Mouse (Mus musculus): ENCODE measurements at regions not wholly inside any gene's neighbourhood (a gene's known extent, or its start where the extent isn't known, plus 50 kb on each side); places are given as distances from the start of the nearest gene placed in this dataset.

- no peak for ATAC-seq (ENCODE audit: insufficient number of reproducible peaks, low FRiP score, low TSS enrichment, low read depth)
- Histone ChIP-seq H3K4me3 (replicated peaks) (no peak overlapping the region), H3K9ac (no peak overlapping the region), H3K27ac (replicated peaks) (no peak overlapping the region), H3K4me1 (no peaks in the 10 kb centered on the region), H3K36me3 (no peaks in the 10 kb centered on the region), H3K9me3 (replicated peaks) (no peaks in the 10 kb centered on the region), H3K4me2 (replicated peaks) (no peak overlapping the region), H3K27me3 (no peaks in the 10 kb centered on the region)
- WGBS, result 63% methylated on average over 1 of the region's 1 CpGs
Measured at GRCm38 (mm10) chr15:7005142-7005541, 85.3 kb upstream of the Lifr start.

GRCm38 (mm10) chr15:7006271-7006670 is 84.1 kb upstream of the Lifr start:
- 69% methylated on average over 2 of the region's 2 CpGs for WGBS
- H3K9me3 ChIP-seq (replicated peaks), result no peaks in the 10 kb centered on the region
- ATAC-seq (ENCODE audit: insufficient number of reproducible peaks, low FRiP score, low TSS enrichment, low read depth), result no peak
- no peak overlapping the region for H3K27ac ChIP-seq (replicated peaks)
- H3K27me3 ChIP-seq, result no peaks in the 10 kb centered on the region
- H3K9ac ChIP-seq, result no peak overlapping the region
- H3K4me1 ChIP-seq, result no peaks in the 10 kb centered on the region
- H3K4me2 ChIP-seq (replicated peaks), result no peak overlapping the region
- no peaks in the 10 kb centered on the region for H3K36me3 ChIP-seq
- no peak overlapping the region for H3K4me3 ChIP-seq (replicated peaks)

- no peaks in the 10 kb centered on the region for H3K9me3 ChIP-seq (replicated peaks)
- H3K4me3 ChIP-seq (replicated peaks), result no peak overlapping the region
- H3K27me3 ChIP-seq, result no peaks in the 10 kb centered on the region
- no peak overlapping the region for H3K4me2 ChIP-seq (replicated peaks)
- H3K9ac ChIP-seq, result no peak overlapping the region
- no peaks in the 10 kb centered on the region for H3K4me1 ChIP-seq
- H3K27ac ChIP-seq (replicated peaks), result no peak overlapping the region
- WGBS, result 50% methylated on average over 7 of the region's 7 CpGs
- no peaks in the 10 kb centered on the region for H3K36me3 ChIP-seq
- no peak for ATAC-seq (ENCODE audit: insufficient number of reproducible peaks, low FRiP score, low TSS enrichment, low read depth)
Measured at GRCm38 (mm10) chr15:7008725-7009380, 81.6 kb upstream of the Lifr start.

- Histone ChIP-seq H3K27me3 (no peaks in the 10 kb centered on the region), H3K27ac (replicated peaks) (no peak overlapping the region), H3K9ac (no peak overlapping the region), H3K9me3 (replicated peaks) (no peaks in the 10 kb centered on the region), H3K4me2 (replicated peaks) (no peak overlapping the region), H3K36me3 (no peaks in the 10 kb centered on the region), H3K4me3 (replicated peaks) (no peak overlapping the region), H3K4me1 (no peaks in the 10 kb centered on the region)
- 79% methylated on average over 4 of the region's 4 CpGs for WGBS
- ATAC-seq (ENCODE audit: insufficient number of reproducible peaks, low FRiP score, low TSS enrichment, low read depth), result no peak
Measured at GRCm38 (mm10) chr15:7010966-7011695, 79.3 kb upstream of the Lifr start.

GRCm38 (mm10) chr15:7011696-7012070 is 78.7 kb upstream of the Lifr start:
- H3K4me1 ChIP-seq, result no peaks in the 10 kb centered on the region
- H3K27ac ChIP-seq (replicated peaks), result no peak overlapping the region
- no peaks in the 10 kb centered on the region for H3K27me3 ChIP-seq
- no peaks in the 10 kb centered on the region for H3K36me3 ChIP-seq
- H3K4me3 ChIP-seq (replicated peaks), result no peak overlapping the region
- 73% methylated on average over 2 of the region's 2 CpGs for WGBS
- H3K4me2 ChIP-seq (replicated peaks), result no peak overlapping the region
- H3K9me3 ChIP-seq (replicated peaks), result no peaks in the 10 kb centered on the region
- no peak overlapping the region for H3K9ac ChIP-seq
- ATAC-seq (ENCODE audit: insufficient number of reproducible peaks, low FRiP score, low TSS enrichment, low read depth), result no peak

GRCm38 (mm10) chr15:7012446-7012845 is 78.0 kb upstream of the Lifr start:
- 85% methylated on average over 6 of the region's 6 CpGs for WGBS
- no peak overlapping the region for H3K27ac ChIP-seq (replicated peaks)
- H3K4me3 ChIP-seq (replicated peaks), result no peak overlapping the region
- ATAC-seq (ENCODE audit: insufficient number of reproducible peaks, low FRiP score, low TSS enrichment, low read depth), result no peak
- no peaks in the 10 kb centered on the region for H3K36me3 ChIP-seq
- H3K4me2 ChIP-seq (replicated peaks), result no peak overlapping the region
- no peaks in the 10 kb centered on the region for H3K4me1 ChIP-seq
- H3K27me3 ChIP-seq, result no peaks in the 10 kb centered on the region
- H3K9ac ChIP-seq, result no peak overlapping the region
- H3K9me3 ChIP-seq (replicated peaks), result no peaks in the 10 kb centered on the region

- no peaks in the 10 kb centered on the region for H3K4me1 ChIP-seq
- no peak overlapping the region for H3K9ac ChIP-seq
- no peaks in the 10 kb centered on the region for H3K27me3 ChIP-seq
- H3K4me2 ChIP-seq (replicated peaks), result no peak overlapping the region
- no peak overlapping the region for H3K27ac ChIP-seq (replicated peaks)
- no peaks in the 10 kb centered on the region for H3K36me3 ChIP-seq
- ATAC-seq (ENCODE audit: insufficient number of reproducible peaks, low FRiP score, low TSS enrichment, low read depth), result no peak
- WGBS, result 67% methylated on average over 5 of the region's 5 CpGs
- H3K4me3 ChIP-seq (replicated peaks), result no peak overlapping the region
- H3K9me3 ChIP-seq (replicated peaks), result no peaks in the 10 kb centered on the region
Measured at GRCm38 (mm10) chr15:7013047-7013446, 77.4 kb upstream of the Lifr start.

- no peak overlapping the region for H3K27ac ChIP-seq (replicated peaks)
- H3K9ac ChIP-seq, result no peak overlapping the region
- no peaks in the 10 kb centered on the region for H3K4me1 ChIP-seq
- no peaks in the 10 kb centered on the region for H3K9me3 ChIP-seq (replicated peaks)
- no peak overlapping the region for H3K4me2 ChIP-seq (replicated peaks)
- no peak for ATAC-seq (ENCODE audit: insufficient number of reproducible peaks, low FRiP score, low TSS enrichment, low read depth)
- H3K27me3 ChIP-seq, result no peaks in the 10 kb centered on the region
- H3K36me3 ChIP-seq, result no peaks in the 10 kb centered on the region
- no peak overlapping the region for H3K4me3 ChIP-seq (replicated peaks)
- WGBS, result 77% methylated on average over 2 of the region's 2 CpGs
Measured at GRCm38 (mm10) chr15:7014984-7015383, 75.4 kb upstream of the Lifr start.

GRCm38 (mm10) chr15:7016018-7016417 is 74.4 kb upstream of the Lifr start:
- no peak for ATAC-seq (ENCODE audit: insufficient number of reproducible peaks, low FRiP score, low TSS enrichment, low read depth)
- WGBS, result 55% methylated on average over 3 of the region's 3 CpGs

GRCm38 (mm10) chr15:7017281-7017845 is 73.1 kb upstream of the Lifr start:
- WGBS, result 67% methylated on average over 6 of the region's 6 CpGs
- Histone ChIP-seq H3K27me3 (no peaks in the 10 kb centered on the region), H3K4me2 (replicated peaks) (no peak overlapping the region), H3K4me1 (no peaks in the 10 kb centered on the region), H3K36me3 (no peaks in the 10 kb centered on the region), H3K27ac (replicated peaks) (no peak overlapping the region), H3K9me3 (replicated peaks) (no peaks in the 10 kb centered on the region), H3K4me3 (replicated peaks) (no peak overlapping the region), H3K9ac (no peak overlapping the region)
- ATAC-seq (ENCODE audit: insufficient number of reproducible peaks, low FRiP score, low TSS enrichment, low read depth), result no peak

More at GRCm38 (mm10) chr15:7016018-7016417, 74.4 kb upstream of the Lifr start:
- Histone ChIP-seq H3K9ac (no peak overlapping the region), H3K27me3 (no peaks in the 10 kb centered on the region), H3K36me3 (no peaks in the 10 kb centered on the region), H3K4me3 (replicated peaks) (no peak overlapping the region), H3K9me3 (replicated peaks) (no peaks in the 10 kb centered on the region), H3K27ac (replicated peaks) (no peak overlapping the region), H3K4me2 (replicated peaks) (no peak overlapping the region), H3K4me1 (no peaks in the 10 kb centered on the region)

- no peak overlapping the region for H3K9ac ChIP-seq
- no peaks in the 10 kb centered on the region for H3K9me3 ChIP-seq (replicated peaks)
- H3K27ac ChIP-seq (replicated peaks), result no peak overlapping the region
- H3K36me3 ChIP-seq, result no peaks in the 10 kb centered on the region
- no peak for ATAC-seq (ENCODE audit: insufficient number of reproducible peaks, low FRiP score, low TSS enrichment, low read depth)
- H3K4me1 ChIP-seq, result no peaks in the 10 kb centered on the region
- H3K4me3 ChIP-seq (replicated peaks), result no peak overlapping the region
- no peak overlapping the region for H3K4me2 ChIP-seq (replicated peaks)
- no peaks in the 10 kb centered on the region for H3K27me3 ChIP-seq
Measured at GRCm38 (mm10) chr15:7022660-7023059, 67.8 kb upstream of the Lifr start.

GRCm38 (mm10) chr15:7025194-7025593 is 65.2 kb upstream of the Lifr start:
- H3K4me2 ChIP-seq (replicated peaks), result no peak overlapping the region
- ATAC-seq (ENCODE audit: insufficient number of reproducible peaks, low FRiP score, low TSS enrichment, low read depth), result no peak
- no peak overlapping the region for H3K27ac ChIP-seq (replicated peaks)
- H3K36me3 ChIP-seq, result no peaks in the 10 kb centered on the region
- WGBS, result 64% methylated on average over 4 of the region's 4 CpGs
- no peak overlapping the region for H3K4me3 ChIP-seq (replicated peaks)
- no peak overlapping the region for H3K9ac ChIP-seq
- H3K4me1 ChIP-seq, result no peaks in the 10 kb centered on the region
- no peaks in the 10 kb centered on the region for H3K27me3 ChIP-seq
- H3K9me3 ChIP-seq (replicated peaks), result no peaks in the 10 kb centered on the region

Data from embryonic facial prominence, embryonic 15.5 days (tissue).